Mouse (Mus musculus) gastrocnemius, postnatal 14 days (tissue): ENCODE measurements around the gene Atp6v1g2. TPM values are rescaled to one million over a fixed set of nuclear protein-coding genes. Genes with fewer than 3 reads are reported as not detected.

Experiments
- DNase-seq: peaks from one replicate; pipeline ENCODE4 v3.0.0; 2021; ENCODE audit warnings: mixed read lengths
- intact Hi-C: fragments of 180-260 bp; cut with DNase I; formaldehyde crosslinking; loops from one replicate; pipeline ENCODE4 v1.15.1; 2025; ENCODE audit warnings: low total_unique reads
- total RNA-seq, 2 experiments: library from RNA; stranded (reverse); gene quantifications; 2 replicates each; pipeline ENCODE4 v1.2.3; 2021

Gene Atp6v1g2
- total RNA-seq, 2 experiments from 2014 or later, result 2.3 to 2.7 TPM

DNA sequence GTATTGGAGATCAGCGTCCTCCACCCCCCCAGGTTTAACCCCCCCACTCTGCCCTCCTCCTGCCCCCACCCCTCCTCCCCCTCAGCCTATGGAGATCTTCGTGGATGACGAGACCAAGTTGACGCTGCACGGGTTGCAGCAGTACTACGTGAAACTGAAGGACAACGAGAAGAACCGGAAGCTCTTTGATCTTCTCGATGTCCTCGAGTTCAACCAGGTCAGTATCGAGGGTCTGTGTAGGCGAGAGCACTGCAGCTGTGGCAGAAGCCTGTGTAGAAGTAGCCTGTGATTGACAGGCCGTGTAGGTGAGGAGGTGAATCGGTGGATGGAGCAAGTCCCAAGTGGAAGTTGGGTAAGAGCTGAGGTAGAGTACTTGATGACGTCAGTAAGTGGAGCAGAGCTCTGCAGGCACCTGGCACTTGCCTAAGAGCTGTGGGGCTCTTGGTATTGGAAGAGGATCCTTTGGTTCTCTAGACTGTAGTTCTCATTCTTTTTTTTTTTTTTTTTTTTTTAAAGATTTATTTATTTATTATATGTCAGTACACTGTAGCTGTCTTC lies 17.8 kb downstream of the Atp6v1g2 start:
- intact Hi-C loops, result no loop called here
- DNase-seq, result no peak

GRCm38 (mm10) chr17:35251981-35252380 lies 18.5 kb downstream of the Atp6v1g2 start:
- DNase-seq, result no peak
- intact Hi-C loops, result no loop called here

- intact Hi-C loops, result no loop called here
Observed at GRCm38 (mm10) chr17:35252619-35253292, 19.3 kb downstream of the Atp6v1g2 start.

DNA sequence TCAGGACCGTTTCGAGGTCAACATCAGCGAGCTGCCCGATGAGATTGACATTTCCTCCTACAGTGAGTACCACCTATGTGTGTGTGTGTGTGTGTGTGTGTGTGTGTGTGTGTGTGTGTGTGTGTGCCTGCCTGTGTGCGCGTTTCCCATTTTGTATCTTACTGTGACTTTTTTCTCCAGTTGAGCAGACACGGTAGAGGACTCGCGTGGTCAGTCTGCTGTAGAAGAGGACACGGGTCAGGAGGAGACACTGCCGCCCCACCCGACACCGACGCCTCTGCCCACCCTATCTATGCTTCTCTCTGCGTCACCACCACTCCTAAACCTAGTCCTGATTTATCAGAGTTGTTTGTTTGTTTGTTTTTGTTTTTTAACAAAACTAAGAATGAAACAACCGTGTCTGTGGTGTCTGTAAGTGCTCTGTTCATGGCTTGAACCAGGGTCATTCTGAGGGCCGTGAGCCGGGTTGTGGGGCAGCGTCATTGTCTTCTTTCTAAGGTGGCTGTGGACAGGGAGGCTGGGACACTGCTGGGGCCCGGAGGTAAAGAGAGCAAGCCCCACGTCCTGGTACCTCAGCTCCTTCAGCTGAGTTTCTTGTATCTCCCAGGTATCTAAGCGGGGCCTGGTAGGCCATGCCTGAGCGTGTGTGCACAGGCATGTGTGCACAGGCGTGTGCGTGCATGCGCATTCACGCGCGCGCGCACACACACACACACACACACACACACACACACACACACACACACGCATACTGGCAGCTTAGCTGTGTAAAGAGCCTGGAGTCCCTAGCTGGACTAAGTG lies 20.0 kb downstream of the Atp6v1g2 start:
- DNase-seq, result no peak
- intact Hi-C loops, result no loop called here

More at GRCm38 (mm10) chr17:35252619-35253292, 19.3 kb downstream of the Atp6v1g2 start:
- DNase-seq, result no peak

DNA sequence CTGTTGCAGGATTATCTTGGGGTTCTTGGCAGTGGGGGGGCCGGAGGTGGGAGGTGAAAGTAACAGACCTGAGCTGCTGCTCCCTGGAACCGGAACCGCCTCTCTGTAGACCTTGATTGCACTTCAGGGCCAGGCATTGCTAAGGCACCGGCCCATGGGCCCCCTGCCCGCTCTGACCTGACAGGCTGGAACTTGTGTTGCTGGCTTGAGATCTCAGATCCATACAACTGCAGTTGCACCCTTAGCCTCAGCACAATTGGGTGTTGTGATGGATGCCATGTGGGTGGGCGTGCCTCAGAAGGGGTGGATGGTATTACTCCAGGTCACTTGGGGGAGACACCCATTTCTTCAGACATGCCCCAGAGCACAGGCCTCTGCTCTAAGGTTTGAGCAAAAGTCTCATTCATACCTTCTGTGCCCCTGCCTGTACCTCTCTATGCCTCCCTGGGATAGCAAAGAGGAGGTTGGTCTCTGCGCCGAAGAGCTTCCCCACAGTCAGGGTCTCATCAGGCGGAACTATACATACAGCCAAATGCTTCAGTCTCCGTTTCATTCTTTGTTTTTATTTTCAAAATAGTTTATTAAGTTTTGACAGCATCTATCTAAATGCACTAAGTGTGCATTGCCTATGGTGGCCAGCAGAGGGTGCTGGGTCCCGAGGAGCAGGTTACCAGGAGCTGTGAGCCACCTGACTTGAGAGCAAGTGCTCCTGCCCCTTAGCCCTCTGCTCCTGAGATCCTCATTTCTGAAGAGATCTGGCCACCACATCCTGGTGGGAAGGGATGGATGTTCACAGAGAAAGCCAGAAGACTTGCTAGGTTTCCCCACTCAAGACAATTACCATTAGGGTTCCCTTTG lies 21.0 kb downstream of the Atp6v1g2 start:
- no peak for DNase-seq
- intact Hi-C loops, result no loop called here

DNA sequence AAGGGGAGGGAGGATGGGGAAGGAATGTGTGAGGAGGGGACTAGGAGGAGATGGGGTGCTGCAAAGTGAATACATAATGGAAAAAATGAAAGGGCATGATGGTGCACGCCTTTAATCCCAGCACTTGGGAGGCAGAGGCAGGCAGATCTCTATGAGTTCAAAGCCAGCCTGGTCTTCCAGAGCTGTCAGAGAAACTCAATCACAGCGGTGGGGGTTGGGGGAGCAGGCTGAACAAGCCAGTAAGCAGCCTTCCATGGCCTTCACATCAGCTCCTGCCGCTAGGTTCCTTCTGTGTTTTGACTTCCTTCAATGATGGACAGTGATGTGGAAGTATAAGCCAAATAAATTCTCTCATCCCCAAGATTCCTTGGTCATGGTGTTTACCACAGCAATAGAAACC lies 21.8 kb downstream of the Atp6v1g2 start:
- intact Hi-C loops, result no loop called here
- DNase-seq, result no peak

DNA sequence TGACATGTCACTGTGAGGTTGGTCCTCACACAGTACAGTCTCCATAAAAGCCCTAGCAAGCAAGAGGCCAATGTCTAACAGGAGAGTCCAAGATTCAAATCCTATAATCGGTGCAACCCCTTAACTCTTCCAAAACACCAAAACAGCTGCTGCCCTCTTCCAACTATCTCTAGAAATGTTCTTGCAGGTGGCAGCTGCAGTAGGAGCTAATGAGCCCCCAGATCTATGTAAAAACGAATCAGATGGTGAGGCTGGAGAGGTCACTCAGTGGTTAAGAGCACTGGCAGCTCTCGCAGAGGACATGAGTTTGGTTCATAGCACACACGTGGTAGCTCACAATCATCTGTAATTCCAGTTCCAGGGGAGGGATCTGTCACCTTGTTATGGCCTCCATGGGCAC lies 22.2 kb downstream of the Atp6v1g2 start:
- DNase-seq, result no peak
- intact Hi-C loops, result no loop called here

GRCm38 (mm10) chr17:35257378-35257777 lies 23.9 kb downstream of the Atp6v1g2 start:
- no peak for DNase-seq
- intact Hi-C loops, result no loop called here

- DNase-seq, result peak; percentile 90
- intact Hi-C loops, result no loop called here
Observed at GRCm38 (mm10) chr17:35257824-35258491, 24.5 kb downstream of the Atp6v1g2 start.

DNA sequence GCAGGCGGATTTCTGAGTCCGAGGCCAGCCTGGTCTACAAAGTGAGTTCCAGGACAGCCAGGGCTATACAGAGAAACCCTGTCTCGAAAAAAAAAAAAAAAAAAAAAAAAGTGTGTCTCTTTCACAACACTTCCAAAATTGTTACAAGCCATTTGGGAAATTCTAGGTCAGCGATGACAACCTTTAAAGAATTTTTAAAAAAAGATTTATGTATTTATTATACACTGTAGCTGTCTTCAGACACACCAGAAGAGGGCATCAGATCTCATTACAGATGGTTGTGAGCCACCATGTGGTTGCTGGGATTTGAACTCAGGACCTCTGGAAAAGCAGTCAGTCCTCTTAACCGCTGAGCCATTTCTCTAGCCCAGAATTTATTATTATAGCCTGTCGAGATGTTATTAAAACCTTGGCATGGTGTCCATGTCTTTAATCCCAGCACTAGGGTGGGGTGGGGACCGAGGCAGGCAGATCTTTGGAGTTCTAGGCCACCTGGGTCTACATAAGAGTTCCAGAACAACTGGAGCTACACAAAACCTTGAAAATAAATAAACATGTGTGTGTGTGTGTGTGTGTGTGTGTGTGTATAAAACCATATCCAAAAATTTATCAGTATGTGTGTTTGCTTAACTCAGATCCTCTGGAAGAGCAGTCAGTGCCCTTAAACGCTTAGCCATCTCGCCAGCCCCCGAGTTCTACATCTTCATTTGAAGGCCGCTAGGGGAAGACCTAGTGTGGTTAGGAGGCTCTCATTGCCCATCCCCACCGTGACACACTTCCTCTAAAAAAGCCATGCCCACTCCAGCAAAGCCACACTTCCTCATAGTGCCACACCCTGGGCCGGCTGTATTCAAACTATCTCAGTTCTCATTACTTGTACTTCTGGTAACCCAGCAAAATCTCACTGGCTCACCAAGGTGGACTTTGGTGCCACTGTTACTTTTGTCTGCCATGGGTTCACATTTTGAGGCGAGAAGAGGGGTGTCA lies 25.3 kb downstream of the Atp6v1g2 start:
- intact Hi-C loops, result no loop called here
- DNase-seq, result no peak

- no peak for DNase-seq
- intact Hi-C loops, result no loop called here
Observed at GRCm38 (mm10) chr17:35259621-35260020, 26.2 kb downstream of the Atp6v1g2 start.

DNA sequence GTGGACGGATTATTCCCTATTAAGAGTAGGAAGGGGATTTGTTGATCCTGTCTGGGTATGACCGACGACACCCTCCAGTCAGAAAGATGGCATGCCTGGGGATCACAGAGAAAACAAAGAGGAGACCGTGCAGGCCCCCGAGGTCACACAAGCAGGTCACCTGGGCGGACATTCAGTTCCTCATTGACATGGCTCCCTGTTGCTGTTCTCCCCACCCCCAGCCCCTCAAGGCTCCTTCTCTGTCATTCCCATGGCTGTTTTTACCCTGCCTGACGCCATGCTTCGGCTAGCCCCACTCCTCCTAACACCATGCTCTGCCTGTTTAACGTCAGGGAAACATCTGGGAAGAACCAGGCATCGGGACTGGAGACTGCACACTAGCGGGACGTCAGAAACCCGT lies 28.2 kb downstream of the Atp6v1g2 start:
- DNase-seq, result no peak
- intact Hi-C loops, result no loop called here

DNA sequence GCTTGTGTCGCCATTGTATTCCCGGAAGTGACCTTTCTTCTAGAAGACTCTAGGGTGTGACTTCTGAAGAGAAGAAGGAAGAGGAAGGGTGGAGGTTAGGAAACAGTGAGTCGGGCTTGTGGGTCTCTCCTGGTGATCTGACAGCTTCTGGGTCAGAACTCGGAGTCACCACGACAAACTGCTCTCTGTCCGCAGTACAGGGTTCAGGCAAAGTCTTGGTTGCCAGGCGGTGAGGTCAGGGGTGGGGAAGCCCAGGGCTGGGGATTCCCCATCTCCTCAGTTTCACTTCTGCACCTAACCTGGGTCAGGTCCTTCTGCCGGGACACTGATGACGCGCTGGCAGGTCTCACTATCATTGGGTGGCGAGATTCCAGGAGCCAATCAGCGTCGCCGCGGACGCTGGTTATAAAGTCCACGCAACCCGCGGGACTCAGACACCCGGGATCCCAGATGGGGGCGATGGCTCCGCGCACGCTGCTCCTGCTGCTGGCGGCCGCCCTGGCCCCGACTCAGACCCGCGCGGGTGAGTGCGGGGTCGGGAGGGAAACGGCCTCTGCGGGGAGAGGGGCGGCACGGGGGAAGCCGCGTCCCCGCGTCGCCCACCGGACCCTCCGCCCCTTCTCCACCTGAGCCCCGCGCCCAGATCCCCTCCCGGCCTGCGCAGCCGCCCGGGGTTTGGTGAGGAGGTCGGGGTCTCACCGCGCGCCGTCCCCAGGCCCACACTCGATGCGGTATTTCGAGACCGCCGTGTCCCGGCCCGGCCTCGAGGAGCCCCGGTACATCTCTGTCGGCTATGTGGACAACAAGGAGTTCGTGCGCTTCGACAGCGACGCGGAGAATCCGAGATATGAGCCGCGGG lies 29.4 kb downstream of the Atp6v1g2 start, which contains the start of gene H2-D1:
H2-D1 (plus strand) TSS at position 67 of the 859 bp plus-strand sequence.
- DNase-seq, result peak; percentile 97
- intact Hi-C loops, result no loop called here

- no peak for DNase-seq
- intact Hi-C loops, result no loop called here
Observed at GRCm38 (mm10) chr17:35263523-35263883, 30.0 kb downstream of the Atp6v1g2 start.

DNA sequence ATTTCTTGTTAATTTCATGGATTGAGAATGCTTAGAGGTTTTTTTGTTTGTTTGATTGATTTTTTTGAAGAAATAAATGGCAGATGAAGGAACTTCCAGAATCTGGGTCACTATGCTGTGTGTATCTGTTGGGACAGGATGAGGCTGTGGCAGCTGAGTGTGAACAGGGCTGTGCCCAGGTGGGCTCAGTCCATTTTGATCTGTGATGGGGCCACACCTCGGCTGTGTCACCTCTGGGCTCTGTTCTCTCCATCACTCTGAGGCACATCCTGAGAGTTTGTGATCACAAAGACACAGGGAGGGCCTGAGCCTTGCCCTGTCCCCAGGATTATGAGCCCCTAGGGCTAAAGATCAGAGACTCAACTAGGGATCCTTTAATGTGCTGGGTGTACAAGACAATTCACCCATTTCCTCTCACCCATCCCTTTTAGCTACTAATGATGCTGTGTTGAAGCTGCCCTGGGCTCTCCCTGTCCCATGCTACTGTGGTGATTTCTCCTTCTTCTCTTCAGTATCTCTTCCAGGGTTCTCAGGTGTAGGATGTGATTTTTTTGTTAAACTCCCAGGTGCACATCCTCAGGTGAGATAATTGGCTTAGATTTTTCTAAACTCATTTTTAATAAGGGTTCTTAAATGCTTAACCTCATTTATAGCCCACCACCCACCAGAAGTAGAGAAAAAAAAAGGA lies 34.1 kb downstream of the Atp6v1g2 start:
- intact Hi-C loops, result loop anchor here (5.0 kb wide), 1 partner anchor 1310 kb away; the partner anchor contains the start of genes Rps18 and Vps52
- DNase-seq, result no peak

GRCm38 (mm10) chr17:35269653-35270347 lies 36.3 kb downstream of the Atp6v1g2 start:
- intact Hi-C loops, result loop anchor here (2.0 to 5.0 kb wide), 3 partner anchors 1275 to 1312 kb away; partner anchors contain the start of genes Rps18 and Vps52

More at GRCm38 (mm10) chr17:35269653-35270347, 36.3 kb downstream of the Atp6v1g2 start:
- DNase-seq, result no peak
